Mouse (Mus musculus): ENCODE results near the gene Ptpn6.

Gene Ptpn6

DNA sequence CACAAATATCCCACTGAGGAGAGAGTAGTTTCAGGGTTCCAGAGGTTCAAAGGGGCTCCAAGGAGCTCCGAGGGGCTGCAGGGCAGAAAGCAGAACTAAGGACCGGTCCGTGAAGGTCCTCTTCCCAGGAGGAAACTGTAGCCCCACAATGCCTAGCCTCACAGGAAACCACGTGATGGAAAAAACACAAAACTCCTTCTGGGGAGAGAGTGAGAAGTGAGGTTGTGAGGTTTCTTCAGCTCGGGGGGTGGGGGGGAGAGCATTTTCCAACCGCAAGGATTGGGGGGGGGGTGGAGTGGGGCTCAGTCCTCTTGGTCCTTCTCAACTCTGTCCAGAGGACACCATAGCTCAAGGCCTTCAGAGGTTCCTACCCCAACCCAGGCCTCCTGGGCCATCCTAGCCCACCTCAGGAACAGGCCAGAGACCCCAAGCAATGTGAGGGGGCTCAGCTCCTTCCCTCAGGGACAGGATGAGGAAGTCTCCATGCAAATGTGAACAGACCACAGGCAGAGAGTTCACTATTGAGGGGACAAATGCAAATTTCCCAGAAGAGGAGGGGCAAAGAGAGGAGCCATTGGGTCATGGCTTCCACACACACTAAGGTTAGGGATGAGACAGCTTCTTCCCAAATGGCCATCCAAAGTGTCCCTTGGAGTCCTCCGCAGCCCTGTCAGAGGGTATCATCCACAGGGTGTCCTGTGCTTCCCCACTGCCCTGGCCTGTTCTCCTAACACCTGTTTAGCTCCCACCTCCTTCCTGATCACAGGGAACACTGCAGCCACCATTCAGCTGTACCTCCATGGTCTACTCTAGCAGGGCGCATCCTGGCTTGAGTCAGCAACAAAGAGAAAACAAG is 8.4 kb downstream of the Ptpn6 start:
- DNase-seq (ENCODE audit: low spot score in 2 of 2), result no peak

GRCm38 (mm10) chr6:124728621-124729020 is 9.9 kb downstream of the Ptpn6 start:
- DNase-seq (ENCODE audit: low spot score in 2 of 2), result no peak

DNA sequence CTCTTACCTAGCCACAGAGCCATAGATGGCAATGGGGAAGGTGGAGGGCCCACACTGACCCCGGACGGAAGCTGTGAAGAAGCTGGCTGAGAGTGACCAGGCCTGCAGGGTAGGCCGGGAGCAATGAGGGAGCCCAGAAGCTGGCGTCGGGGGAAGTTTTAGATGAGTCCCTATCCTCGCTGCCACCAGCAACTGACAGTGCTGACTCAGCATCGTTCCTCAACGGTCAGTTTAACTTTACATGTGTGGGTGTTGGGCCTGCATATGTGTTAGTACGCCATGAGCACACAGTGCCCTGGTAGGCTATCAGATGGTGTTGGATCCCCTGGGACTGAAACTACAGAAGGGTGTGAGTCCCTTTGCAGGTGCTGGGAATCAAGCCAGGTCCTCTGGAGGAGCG is 14.0 kb downstream of the Ptpn6 start:
- DNase-seq (ENCODE audit: low spot score in 2 of 2), result no peak

- no peak for DNase-seq (ENCODE audit: low spot score in 2 of 2)
Observed at GRCm38 (mm10) chr6:124723541-124723940, 15.0 kb downstream of the Ptpn6 start.

- DNase-seq (ENCODE audit: low spot score in 2 of 2), result no peak
Observed at GRCm38 (mm10) chr6:124722876-124723473, 15.5 kb downstream of the Ptpn6 start.

GRCm38 (mm10) chr6:124720904-124721303 is 17.6 kb downstream of the Ptpn6 start:
- no peak for DNase-seq (ENCODE audit: low spot score in 2 of 2)

GRCm38 (mm10) chr6:124719354-124719978 is 19.0 kb downstream of the Ptpn6 start:
- no peak for DNase-seq (ENCODE audit: low spot score in 2 of 2)

DNA sequence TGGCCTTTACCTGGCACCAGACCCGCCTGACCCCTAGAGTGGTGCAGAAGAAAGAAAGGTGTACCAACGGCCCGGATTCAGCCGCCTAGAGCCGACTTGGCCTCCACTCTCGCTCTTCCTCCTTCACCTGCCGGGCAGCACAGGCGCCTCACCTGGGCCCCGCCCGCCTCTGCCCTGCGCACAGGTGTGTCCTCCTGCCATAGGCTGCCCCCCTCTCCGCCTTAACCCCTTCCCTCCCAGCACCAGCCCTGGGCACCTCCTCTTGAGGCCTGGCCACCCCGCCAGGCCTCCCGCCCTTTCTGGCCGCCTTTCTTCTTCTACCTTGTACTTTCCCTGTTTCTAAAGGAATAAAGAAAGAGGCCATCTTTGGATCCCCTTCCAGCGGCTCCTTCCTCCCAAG is 19.8 kb downstream of the Ptpn6 start:
- DNase-seq (ENCODE audit: low spot score in 2 of 2), result no peak

DNA sequence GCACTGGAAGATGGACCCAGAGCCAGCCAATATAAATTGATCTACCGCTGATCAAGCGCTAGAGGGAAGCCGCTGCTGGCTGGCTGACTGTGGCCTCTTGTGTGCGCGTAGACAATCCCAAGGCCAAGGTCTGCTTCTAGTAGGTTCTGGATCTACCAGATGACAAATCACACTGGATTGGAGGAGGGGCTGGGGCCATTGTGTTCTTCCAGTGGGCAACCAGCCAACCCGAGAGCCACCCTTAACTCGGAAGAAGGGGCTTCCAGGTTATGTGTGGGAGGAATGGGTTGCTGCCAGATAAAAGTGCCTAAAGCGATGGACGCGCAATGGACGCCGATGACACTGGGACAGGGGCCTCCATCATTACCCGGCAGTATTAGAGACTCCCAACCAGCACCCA is 20.5 kb downstream of the Ptpn6 start:
- DNase-seq (ENCODE audit: low spot score in 2 of 2), result no peak

GRCm38 (mm10) chr6:124716864-124717490 is 21.5 kb downstream of the Ptpn6 start:
- peak in 1 of 2 experiments; percentile 57 for DNase-seq (ENCODE audit: low spot score in 2 of 2)

DNA sequence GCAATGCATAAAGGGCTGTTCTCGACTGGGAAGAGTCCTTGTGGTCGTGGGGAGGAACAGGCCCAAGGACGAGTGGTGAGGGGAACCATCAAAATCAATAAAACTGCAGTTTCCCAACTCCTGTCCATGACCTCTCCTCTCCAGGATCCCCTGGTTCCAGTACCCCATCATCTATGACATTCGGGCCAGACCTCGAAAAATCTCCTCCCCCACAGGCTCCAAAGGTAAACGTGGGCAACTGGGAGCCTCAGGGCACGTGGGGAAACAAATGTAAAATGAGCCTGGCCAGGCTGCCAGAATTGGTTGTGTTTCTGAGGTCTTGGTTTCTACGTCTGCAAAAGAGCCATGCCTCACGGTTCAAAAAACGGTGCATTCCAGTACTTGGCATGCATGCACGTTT is 25.6 kb downstream of the Ptpn6 start:
- DNase-seq (ENCODE audit: low spot score in 2 of 2), result no peak

DNA sequence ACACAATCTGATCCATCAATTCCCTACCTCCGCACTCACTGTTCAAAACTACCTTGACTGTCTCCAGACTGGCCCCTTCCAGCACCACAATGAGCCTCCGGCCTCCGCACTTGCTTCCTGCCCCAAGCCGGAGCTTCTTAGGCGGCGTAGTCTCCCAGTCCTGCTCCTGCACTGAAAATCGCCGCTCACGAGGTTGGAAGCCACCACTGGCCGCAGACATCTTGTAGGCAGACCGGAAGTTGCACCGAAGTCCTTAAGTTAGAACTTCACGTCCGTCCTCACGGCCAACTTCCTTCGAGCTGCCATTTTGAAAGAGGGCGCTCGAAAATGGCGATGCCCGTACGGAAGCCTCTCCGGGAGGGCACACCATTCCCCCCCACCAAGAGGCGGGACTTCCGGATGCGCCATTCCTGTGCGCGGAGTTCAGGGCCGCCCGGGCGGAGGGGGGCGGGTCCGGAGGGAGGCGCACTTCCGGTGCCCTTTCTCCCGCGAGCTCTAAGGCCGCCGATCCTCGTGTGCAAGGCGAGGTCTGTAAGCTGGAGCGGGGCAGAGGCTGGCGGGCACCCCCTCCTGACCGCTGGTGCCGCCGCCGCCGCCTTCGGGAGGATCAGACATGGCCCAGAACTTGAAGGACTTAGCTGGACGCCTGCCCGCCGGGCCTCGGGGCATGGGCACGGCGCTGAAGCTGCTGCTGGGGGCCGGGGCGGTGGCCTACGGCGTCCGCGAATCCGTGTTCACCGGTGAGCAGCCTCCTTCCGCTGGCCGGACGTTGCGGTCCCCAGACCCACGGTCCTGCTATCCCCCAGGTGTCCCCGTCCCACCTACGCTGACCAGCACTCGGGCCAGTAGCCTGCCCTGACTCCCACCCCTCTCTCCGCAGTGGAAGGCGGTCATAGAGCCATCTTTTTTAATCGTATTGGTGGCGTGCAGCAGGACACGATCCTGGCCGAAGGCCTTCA is 26.4 kb downstream of the Ptpn6 start, which contains the start of the genes Emg1 and Phb2:
Gene Emg1 (minus strand): TSS at position 355 of the 959 bp plus-strand sequence.
Gene Phb2 (plus strand): TSS at position 513 of the 959 bp plus-strand sequence.
- DNase-seq (ENCODE audit: low spot score in 2 of 2), result peak; percentile 95 to 98

- no peak for DNase-seq (ENCODE audit: low spot score in 2 of 2)
Observed at GRCm38 (mm10) chr6:124708289-124708889, 30.1 kb downstream of the Ptpn6 start.

- DNase-seq (ENCODE audit: low spot score in 2 of 2), result no peak
Observed at GRCm38 (mm10) chr6:124706061-124706627, 32.4 kb downstream of the Ptpn6 start.

GRCm38 (mm10) chr6:124704417-124704816 is 34.1 kb downstream of the Ptpn6 start:
- DNase-seq (ENCODE audit: low spot score in 2 of 2), result no peak

DNA sequence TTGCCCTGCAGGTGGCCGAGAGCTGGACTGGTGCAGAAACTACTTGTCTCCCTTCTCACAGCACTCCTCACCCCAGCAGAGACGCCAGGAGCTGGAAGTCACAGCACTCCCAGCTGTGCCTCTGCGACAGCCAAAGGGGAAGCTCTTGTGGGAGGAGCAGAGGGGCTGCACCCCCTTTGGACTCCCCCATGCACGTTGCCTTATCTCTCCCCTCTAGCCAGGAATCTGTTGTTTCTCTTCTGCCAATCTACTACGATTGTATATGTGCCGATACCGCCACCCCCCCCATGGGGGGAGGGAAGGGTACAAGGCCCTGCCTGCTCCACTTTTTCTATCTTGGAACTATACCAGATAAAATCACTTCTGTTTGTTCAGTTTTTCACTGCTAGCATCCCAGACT is 34.7 kb downstream of the Ptpn6 start:
- no peak for DNase-seq (ENCODE audit: low spot score in 2 of 2)

DNA sequence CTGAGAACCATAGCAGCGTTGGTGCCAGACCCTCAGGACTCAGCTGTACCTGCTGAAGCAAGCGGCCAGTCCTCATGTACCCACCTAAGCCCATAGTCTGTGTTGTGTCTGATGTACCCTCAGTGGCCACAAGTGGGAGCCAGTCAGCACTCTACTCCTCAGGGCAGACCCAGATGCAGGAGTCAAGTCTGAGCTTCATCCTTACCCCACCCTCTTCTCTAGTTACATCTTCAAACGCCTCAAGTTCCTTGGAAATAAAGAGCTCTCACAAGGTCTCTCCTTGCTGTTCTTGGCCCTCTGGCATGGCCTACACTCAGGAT is 35.8 kb downstream of the Ptpn6 start:
- DNase-seq (ENCODE audit: low spot score in 2 of 2), result peak; percentile 60 to 74

DNA sequence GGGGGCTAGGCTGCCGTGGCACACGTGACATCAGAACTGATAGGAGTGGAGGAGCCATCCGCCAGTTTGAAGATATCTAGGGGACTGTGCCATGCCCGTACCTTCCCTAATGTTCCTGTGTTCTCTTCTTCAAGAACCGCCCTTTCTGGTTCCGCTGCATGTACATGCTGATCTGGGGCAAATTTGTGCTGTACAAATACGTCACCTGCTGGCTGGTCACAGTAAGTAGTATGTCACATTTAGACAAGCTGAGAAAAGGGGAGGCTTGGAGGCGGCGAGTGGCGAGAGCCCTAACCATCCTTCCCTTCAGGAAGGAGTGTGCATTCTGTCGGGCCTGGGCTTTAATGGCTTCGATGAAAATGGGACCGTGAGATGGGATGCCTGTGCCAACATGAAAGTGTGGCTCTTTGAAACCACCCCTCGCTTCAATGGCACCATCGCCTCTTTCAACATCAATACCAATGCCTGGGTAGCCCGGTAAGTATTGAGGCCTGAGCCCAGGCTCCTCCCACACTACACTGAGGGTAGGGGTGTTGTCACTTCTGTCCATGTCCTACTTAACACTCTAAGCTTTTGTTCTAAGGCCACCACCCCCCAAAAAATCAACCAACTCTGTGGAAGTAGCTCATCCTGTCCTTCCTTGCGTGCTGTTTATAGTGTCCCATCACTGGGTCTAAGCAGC is 36.3 kb downstream of the Ptpn6 start:
- no peak for DNase-seq (ENCODE audit: low spot score in 2 of 2)

DNA sequence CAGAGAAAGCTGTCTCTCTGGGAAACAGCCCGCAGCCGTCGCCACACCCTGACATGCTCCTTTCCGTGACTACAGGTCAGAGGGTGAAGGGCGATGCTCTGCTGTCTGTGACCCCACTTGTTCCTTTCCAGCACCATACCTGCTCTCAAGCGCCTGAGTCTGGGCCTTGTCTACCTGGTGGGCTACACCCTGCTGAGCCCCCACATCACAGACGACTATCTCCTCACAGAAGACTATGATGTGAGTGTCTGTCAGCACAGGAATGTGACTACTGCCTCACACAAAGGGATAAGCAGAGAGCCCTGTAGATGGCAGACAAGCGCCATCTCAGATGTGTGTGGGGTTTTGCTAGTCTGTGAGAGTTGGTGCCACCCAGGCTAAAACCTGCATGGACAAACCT is 37.2 kb downstream of the Ptpn6 start:
- DNase-seq (ENCODE audit: low spot score in 2 of 2), result no peak

All from spleen, postnatal 14 days (tissue).